Mouse (Mus musculus) lung, embryonic 15.5 days (tissue): ENCODE results near the gene Hcar2. TPM values are rescaled to one million over a fixed set of nuclear protein-coding genes. Genes with fewer than 3 reads are reported as not detected.

ENCODE experiments used
- ATAC-seq: fragments of 200-750 bp; cut with Nextera tagmentation; 2 replicates; pipeline ENCODE4 v1.8.0; 2017; ENCODE audit warnings: moderate number of reproducible peaks, borderline replicate concordance; ENCODE audit not compliant: low FRiP score, low TSS enrichment; ENCODE audit errors: extremely low read depth
- H3K27ac ChIP-seq: fragments of 300-500 bp; sonication (generic); 2 replicates; pipeline ENCODE4 v1.5.1; 2015; ENCODE audit warnings: moderate library complexity, mild to moderate bottlenecking, inconsistent platforms
- H3K27me3 ChIP-seq: fragments of 300-500 bp; sonication (generic); 2 replicates; pipeline ENCODE4 v1.6.1; 2015; ENCODE audit warnings: inconsistent platforms
- H3K36me3 ChIP-seq: fragments of 300-500 bp; sonication (generic); 2 replicates; pipeline ENCODE4 v1.6.1; 2015; ENCODE audit warnings: inconsistent platforms
- H3K4me1 ChIP-seq: fragments of 300-500 bp; sonication (generic); 2 replicates; pipeline ENCODE4 v1.6.1; 2015; ENCODE audit warnings: inconsistent platforms
- H3K4me2 ChIP-seq: fragments of 300-500 bp; sonication (generic); 2 replicates; pipeline ENCODE4 v1.6.1; 2015; ENCODE audit warnings: inconsistent platforms, mild to moderate bottlenecking, moderate library complexity
- H3K4me3 ChIP-seq: fragments of 300-500 bp; sonication (generic); 2 replicates; pipeline ENCODE4 v1.5.1; 2015; ENCODE audit warnings: mild to moderate bottlenecking, inconsistent platforms
- H3K9ac ChIP-seq: fragments of 300-500 bp; sonication (generic); 2 replicates; pipeline ENCODE4 v1.6.1; 2015; ENCODE audit warnings: inconsistent platforms
- H3K9me3 ChIP-seq: fragments of 300-500 bp; sonication (generic); 2 replicates; pipeline ENCODE4 v1.6.1; 2016; ENCODE audit warnings: inconsistent platforms
- WGBS: fragments of 180-500 bp; shearing (Covaris S2); methylation state at CpG from one replicate; pipeline ENCODE4 v1.1.7; 2015; 5-methylcytosine and 5-hydroxymethylcytosine counted together
- polyA plus RNA-seq: library from polyadenylated mRNA; unstranded; fragments of >200 nt; fragmentation: Nextera tagmentation; extraction: Ambion mirVana; gene quantifications from 2 replicates; pipeline ENCODE4 v1.2.1, GENCODE M21; 2015

The Hcar2 gene
- polyA plus RNA-seq, 1 experiment from 2014 or later, result 0.34 TPM

DNA sequence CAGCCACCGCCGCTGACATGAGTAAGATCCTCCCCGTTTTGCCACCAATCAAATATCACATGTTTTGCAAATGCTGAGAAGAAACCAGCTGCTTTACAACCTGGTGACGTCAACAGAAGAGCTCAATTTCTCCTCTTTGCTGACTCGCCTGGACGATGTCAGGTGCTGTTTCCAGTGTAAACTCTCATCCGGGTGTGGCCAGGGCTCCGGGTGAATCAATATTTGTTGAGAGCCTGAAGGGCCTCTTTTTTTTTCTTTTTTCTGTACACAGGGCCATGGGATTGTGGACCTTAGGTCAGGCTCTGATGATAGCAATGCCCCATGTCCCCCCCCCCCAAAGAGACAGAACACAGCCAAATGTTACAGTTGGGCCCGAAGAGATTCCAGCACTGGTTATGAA, 10.8 kb downstream of the Hcar2 start:
- Histone ChIP-seq H3K4me3 (no peak overlapping the region), H3K4me2 (no peak overlapping the region), H3K9ac (no peak overlapping the region), H3K4me1 (peaks cover 3% of the 10 kb centered on the region; the same call in 1 of the 2 replicates), H3K9me3 (no peaks in the 10 kb centered on the region), H3K36me3 (no peaks in the 10 kb centered on the region), H3K27me3 (no peaks in the 10 kb centered on the region), H3K27ac (no peak overlapping the region)
- 44% methylated on average over 9 of the region's 9 CpGs for WGBS
- ATAC-seq, result no peak

- no peak for ATAC-seq
- no peak overlapping the region for H3K27ac ChIP-seq
- peaks cover 3% of the 10 kb centered on the region; the same call in 1 of the 2 replicates for H3K4me1 ChIP-seq
- no peak overlapping the region for H3K4me2 ChIP-seq
- H3K4me3 ChIP-seq, result no peak overlapping the region
- no peaks in the 10 kb centered on the region for H3K36me3 ChIP-seq
- no peaks in the 10 kb centered on the region for H3K27me3 ChIP-seq
- WGBS, result 54% methylated on average over 11 of the region's 11 CpGs
- no peaks in the 10 kb centered on the region for H3K9me3 ChIP-seq
- no peak overlapping the region for H3K9ac ChIP-seq
Observed at GRCm38 (mm10) chr5:123853877-123854504, 11.3 kb downstream of the Hcar2 start.

- Histone ChIP-seq H3K9ac (no peak overlapping the region), H3K4me2 (no peak overlapping the region), H3K27ac (no peak overlapping the region), H3K36me3 (no peaks in the 10 kb centered on the region), H3K4me1 (peaks cover 3% of the 10 kb centered on the region; the same call in 1 of the 2 replicates), H3K9me3 (no peaks in the 10 kb centered on the region), H3K4me3 (no peak overlapping the region), H3K27me3 (no peaks in the 10 kb centered on the region)
- WGBS, result 21% methylated on average over 2 of the region's 2 CpGs
- ATAC-seq, result no peak
Observed at GRCm38 (mm10) chr5:123851398-123851797, 13.9 kb downstream of the Hcar2 start.

- Histone ChIP-seq H3K9ac (no peak overlapping the region), H3K4me1 (peaks cover 6% of the 10 kb centered on the region), H3K4me2 (no peak overlapping the region), H3K9me3 (no peaks in the 10 kb centered on the region), H3K27me3 (no peaks in the 10 kb centered on the region), H3K36me3 (no peaks in the 10 kb centered on the region), H3K27ac (no peak overlapping the region), H3K4me3 (no peak overlapping the region)
- ATAC-seq, result no peak
- WGBS, result 88% methylated on average over 14 of the region's 14 CpGs
Observed at GRCm38 (mm10) chr5:123844316-123844715, 21.0 kb downstream of the Hcar2 start.

DNA sequence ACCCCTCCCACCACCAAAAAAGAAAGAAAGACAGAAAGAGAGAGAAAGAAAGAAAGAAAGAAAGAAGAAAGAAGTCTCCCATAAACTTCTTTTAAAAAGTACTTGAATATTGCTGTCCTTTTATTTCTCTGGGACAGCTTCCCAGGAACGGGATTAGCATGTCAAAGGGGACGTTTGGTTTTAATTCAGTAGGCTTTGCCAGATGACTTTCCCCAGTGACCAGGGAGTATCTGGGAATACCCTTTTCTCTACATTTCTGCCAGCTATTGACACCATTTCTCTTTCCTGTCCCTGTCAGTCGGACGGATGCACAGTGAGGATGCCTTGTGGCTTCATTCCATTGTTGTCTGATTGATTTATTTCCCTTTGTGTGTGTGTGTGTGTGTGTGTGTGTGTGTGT, 21.5 kb downstream of the Hcar2 start:
- peaks cover 6% of the 10 kb centered on the region for H3K4me1 ChIP-seq
- WGBS, result 57% methylated on average over 4 of the region's 4 CpGs
- no peaks in the 10 kb centered on the region for H3K36me3 ChIP-seq
- H3K9me3 ChIP-seq, result no peaks in the 10 kb centered on the region
- H3K9ac ChIP-seq, result no peak overlapping the region
- no peak overlapping the region for H3K4me3 ChIP-seq
- H3K4me2 ChIP-seq, result no peak overlapping the region
- no peak overlapping the region for H3K27ac ChIP-seq
- no peak for ATAC-seq
- no peaks in the 10 kb centered on the region for H3K27me3 ChIP-seq

DNA sequence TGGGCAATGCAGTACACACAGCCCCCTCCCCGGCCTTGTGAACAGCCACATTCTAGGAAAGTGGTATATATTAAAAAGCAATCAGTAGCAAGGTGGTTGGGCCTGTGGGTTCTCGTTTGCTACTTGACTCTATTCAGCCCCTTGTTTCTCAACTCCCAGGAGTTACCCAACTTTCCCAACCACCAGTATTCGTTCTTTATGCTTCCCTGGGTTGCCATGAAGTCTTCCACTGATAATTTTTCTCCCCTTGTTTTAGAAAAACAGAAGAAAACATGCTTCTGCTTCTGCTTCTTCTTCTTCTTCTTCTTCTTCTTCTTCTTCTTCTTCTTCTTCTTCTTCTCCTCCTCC, 22.4 kb downstream of the Hcar2 start:
- Histone ChIP-seq H3K9me3 (no peaks in the 10 kb centered on the region), H3K36me3 (no peaks in the 10 kb centered on the region), H3K27ac (no peak overlapping the region), H3K4me2 (no peak overlapping the region), H3K27me3 (no peaks in the 10 kb centered on the region), H3K4me3 (no peak overlapping the region), H3K9ac (no peak overlapping the region), H3K4me1 (peaks cover 6% of the 10 kb centered on the region)
- WGBS, result 69% methylated on average over 3 of the region's 3 CpGs
- ATAC-seq, result no peak

GRCm38 (mm10) chr5:123842221-123842934, 22.9 kb downstream of the Hcar2 start:
- no peak for ATAC-seq
- H3K4me1 ChIP-seq, result peaks cover 6% of the 10 kb centered on the region
- WGBS, result 40% methylated on average over 11 of the region's 11 CpGs
- H3K36me3 ChIP-seq, result no peaks in the 10 kb centered on the region
- H3K4me2 ChIP-seq, result no peak overlapping the region
- H3K9ac ChIP-seq, result no peak overlapping the region
- H3K9me3 ChIP-seq, result no peaks in the 10 kb centered on the region
- no peaks in the 10 kb centered on the region for H3K27me3 ChIP-seq
- no peak overlapping the region for H3K4me3 ChIP-seq
- H3K27ac ChIP-seq, result no peak overlapping the region

DNA sequence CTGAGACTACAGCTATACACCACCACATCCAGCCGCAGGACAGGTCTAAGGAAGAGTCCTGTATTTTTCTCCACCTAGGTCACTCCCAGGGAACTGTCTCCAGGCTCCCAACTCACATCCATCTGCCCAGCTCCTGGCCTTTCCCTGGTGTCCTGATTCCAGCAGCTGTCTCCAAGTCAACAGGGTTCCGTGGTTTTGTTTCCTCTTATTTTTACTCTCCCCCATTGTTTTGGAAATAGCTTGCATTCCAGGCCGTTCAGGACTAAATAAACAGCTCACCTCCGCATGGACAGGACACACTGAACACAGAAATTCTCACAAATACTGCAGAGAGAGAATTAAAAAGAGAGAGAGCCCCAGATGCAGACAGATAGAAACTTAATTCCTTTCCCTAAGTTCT, 27.9 kb downstream of the Hcar2 start:
- no peaks in the 10 kb centered on the region for H3K27me3 ChIP-seq
- ATAC-seq, result no peak
- no peaks in the 10 kb centered on the region for H3K36me3 ChIP-seq
- no peak overlapping the region for H3K9ac ChIP-seq
- peaks cover 5% of the 10 kb centered on the region for H3K4me1 ChIP-seq
- no peak overlapping the region for H3K27ac ChIP-seq
- no peaks in the 10 kb centered on the region for H3K9me3 ChIP-seq
- 33% methylated on average over 4 of the region's 4 CpGs for WGBS
- H3K4me3 ChIP-seq, result no peak overlapping the region
- H3K4me2 ChIP-seq, result no peak overlapping the region

DNA sequence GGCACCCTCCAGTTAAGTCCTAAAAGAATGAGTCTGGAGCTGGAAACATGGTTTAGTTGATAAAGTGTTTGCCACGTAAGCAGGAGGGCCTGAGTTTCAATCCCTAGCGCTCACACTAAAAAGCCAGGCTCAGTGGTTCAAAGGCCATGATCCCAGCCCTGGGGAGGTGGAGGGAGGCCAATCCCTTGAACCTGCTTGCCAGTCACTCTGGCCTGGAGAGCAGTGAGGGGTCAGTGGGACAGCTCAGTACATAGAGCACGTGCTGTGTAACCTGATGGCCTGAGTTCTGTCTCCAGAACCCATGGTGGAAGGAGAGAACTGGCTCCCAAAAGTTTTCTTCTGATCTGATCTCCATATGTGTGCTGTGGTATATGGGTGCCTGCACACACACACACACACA, 30.5 kb downstream of the Hcar2 start:
- WGBS, result 73% methylated on average over 3 of the region's 3 CpGs
- ATAC-seq, result no peak
- Histone ChIP-seq H3K4me2 (no peak overlapping the region), H3K27ac (no peak overlapping the region), H3K9ac (no peak overlapping the region), H3K36me3 (no peaks in the 10 kb centered on the region), H3K9me3 (no peaks in the 10 kb centered on the region), H3K4me1 (no peaks in the 10 kb centered on the region), H3K27me3 (no peaks in the 10 kb centered on the region), H3K4me3 (no peak overlapping the region)

- no peak for ATAC-seq
Observed at GRCm38 (mm10) chr5:123832309-123832708, 33.0 kb downstream of the Hcar2 start.

GRCm38 (mm10) chr5:123827659-123828091, 37.6 kb downstream of the Hcar2 start:
- 64% methylated on average over 6 of the region's 6 CpGs for WGBS
- Histone ChIP-seq H3K27ac (no peak overlapping the region), H3K4me3 (no peak overlapping the region), H3K36me3 (no peaks in the 10 kb centered on the region), H3K9ac (no peak overlapping the region), H3K4me1 (no peaks in the 10 kb centered on the region), H3K27me3 (no peaks in the 10 kb centered on the region), H3K4me2 (no peak overlapping the region), H3K9me3 (no peaks in the 10 kb centered on the region)
- no peak for ATAC-seq

More at GRCm38 (mm10) chr5:123832309-123832708, 33.0 kb downstream of the Hcar2 start:
- Histone ChIP-seq H3K9ac (no peak overlapping the region), H3K9me3 (no peaks in the 10 kb centered on the region), H3K4me3 (no peak overlapping the region), H3K27ac (no peak overlapping the region), H3K36me3 (no peaks in the 10 kb centered on the region), H3K4me1 (no peaks in the 10 kb centered on the region), H3K27me3 (no peaks in the 10 kb centered on the region), H3K4me2 (no peak overlapping the region)
- 85% methylated on average over 7 of the region's 7 CpGs for WGBS

DNA sequence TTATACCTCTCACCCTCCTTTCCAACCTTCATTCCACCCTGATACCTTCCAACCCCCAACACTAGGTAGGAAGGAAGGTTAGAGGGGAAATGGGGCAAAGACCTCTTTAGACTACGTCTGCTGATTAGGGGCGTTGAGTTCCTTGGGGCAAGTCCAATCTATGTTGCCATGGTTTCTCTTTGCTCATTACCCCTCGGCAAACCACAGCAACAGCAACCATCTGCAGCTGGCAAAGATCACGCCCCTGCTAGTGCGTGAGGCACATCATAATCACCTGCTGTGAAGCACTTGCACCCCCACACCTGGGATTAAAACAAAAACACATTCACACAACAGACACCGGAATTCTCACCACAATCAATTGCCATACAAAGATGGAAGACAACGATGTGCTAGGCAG, 42.6 kb downstream of the Hcar2 start:
- ATAC-seq, result no peak
- H3K4me2 ChIP-seq, result no peak overlapping the region

More for the DNA sequence above, 42.6 kb downstream of the Hcar2 start:
- Histone ChIP-seq H3K4me1 (no peaks in the 10 kb centered on the region), H3K27ac (no peak overlapping the region), H3K27me3 (no peaks in the 10 kb centered on the region), H3K4me3 (no peak overlapping the region), H3K9me3 (no peaks in the 10 kb centered on the region), H3K9ac (no peak overlapping the region), H3K36me3 (peaks cover 23% of the 10 kb centered on the region)
- 65% methylated on average over 7 of the region's 7 CpGs for WGBS
